ENCODE assay signal across 34 mouse cellular contexts in the genomic region with DNA sequence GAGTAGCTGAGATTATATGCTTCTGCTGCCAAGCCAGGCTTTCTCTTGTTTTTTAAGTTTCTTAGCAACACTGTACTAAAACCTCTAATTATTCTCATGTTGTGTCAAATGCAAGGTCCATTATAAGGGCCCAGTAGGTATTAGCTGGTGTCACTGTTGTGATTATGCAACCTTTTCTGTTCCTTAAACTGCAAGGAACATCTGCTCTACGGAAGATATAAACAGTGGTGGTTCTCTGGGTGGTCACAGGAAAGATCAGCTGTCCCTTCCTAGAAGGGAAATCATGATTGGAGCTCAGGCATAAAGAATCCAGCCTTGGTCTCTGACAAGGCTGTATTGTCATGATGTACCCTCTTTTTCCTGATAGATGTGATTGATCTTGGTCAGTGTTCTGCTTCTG. TPM values are rescaled to one million over a fixed set of nuclear protein-coding genes. Genes with fewer than 3 reads are reported as not detected.
"Had no signal": no experiment of that assay in that cellular context is flagged by ENCODE, and none has a peak within 500 bp of the region (broad histone marks: within the 10 kb centered on the region; RNA-seq: fewer than 3 reads in every experiment).

No protein-coding gene starts in this region.

- H3K4me1 ChIP-seq: embryonic facial prominence, embryonic 10.5 days; embryonic facial prominence, embryonic 12.5 days; embryonic facial prominence, embryonic 13.5 days; embryonic facial prominence, embryonic 15.5 days; forebrain, embryonic 10.5 days; forebrain, embryonic 12.5 days; forebrain, embryonic 13.5 days; forebrain, embryonic 15.5 days had no signal

- DNase-seq: cerebellum, adult 2 months; cerebellum, adult 8-10 months; cerebellum, adult 9-10 months; cerebellum, adult 9-11 months; cerebellum, postnatal 10 days; cerebellum, postnatal 14 days; cerebellum, postnatal 25 days; cerebellum, postnatal 36 days; embryo, embryonic 11 days; forebrain, postnatal 0 days; gastrocnemius, adult 2 months; gastrocnemius, postnatal 10 days; gastrocnemius, postnatal 14 days; gastrocnemius, postnatal 25 days; gastrocnemius, postnatal 36 days; heart, adult 11 months; heart, adult 18-20 months; heart, adult 2 months had no signal

- H3K4me3 ChIP-seq: embryonic facial prominence, embryonic 10.5 days; embryonic facial prominence, embryonic 12.5 days; embryonic facial prominence, embryonic 13.5 days; embryonic facial prominence, embryonic 15.5 days; erythroblast, embryonic 14.5 days; forebrain, embryonic 10.5 days; forebrain, embryonic 12.5 days; forebrain, embryonic 13.5 days; forebrain, embryonic 15.5 days; gastrocnemius, adult 2 months; heart, adult 2 months had no signal

- H3K4me2 ChIP-seq: embryonic facial prominence, embryonic 12.5 days; embryonic facial prominence, embryonic 13.5 days; embryonic facial prominence, embryonic 15.5 days; forebrain, embryonic 12.5 days; forebrain, embryonic 13.5 days; forebrain, embryonic 15.5 days had no signal

- ATAC-seq: forebrain, embryonic 13.5 days; forebrain, embryonic 15.5 days; forebrain, embryonic 16.5 days; forebrain, postnatal 0 days had no signal

- H3K9ac ChIP-seq: embryonic facial prominence, embryonic 12.5 days; embryonic facial prominence, embryonic 13.5 days; embryonic facial prominence, embryonic 15.5 days; forebrain, embryonic 12.5 days; forebrain, embryonic 13.5 days; forebrain, embryonic 15.5 days; forebrain, postnatal 0 days had no signal

- H3K27me3 ChIP-seq: embryonic facial prominence, embryonic 12.5 days; embryonic facial prominence, embryonic 13.5 days; embryonic facial prominence, embryonic 15.5 days; forebrain, embryonic 12.5 days; forebrain, embryonic 13.5 days; forebrain, embryonic 15.5 days had no signal

- H3K9me3 ChIP-seq: embryonic facial prominence, embryonic 10.5 days; embryonic facial prominence, embryonic 12.5 days; embryonic facial prominence, embryonic 13.5 days; embryonic facial prominence, embryonic 15.5 days; forebrain, embryonic 10.5 days; forebrain, embryonic 12.5 days; forebrain, embryonic 13.5 days; forebrain, embryonic 15.5 days had no signal

- H3K36me3 ChIP-seq: embryonic facial prominence, embryonic 10.5 days; embryonic facial prominence, embryonic 12.5 days; embryonic facial prominence, embryonic 13.5 days; embryonic facial prominence, embryonic 15.5 days; forebrain, embryonic 10.5 days; forebrain, embryonic 12.5 days; forebrain, embryonic 15.5 days had no signal

- H3K27ac ChIP-seq: embryonic facial prominence, embryonic 10.5 days; embryonic facial prominence, embryonic 12.5 days; embryonic facial prominence, embryonic 13.5 days; embryonic facial prominence, embryonic 15.5 days; forebrain, embryonic 10.5 days; forebrain, embryonic 12.5 days; forebrain, embryonic 13.5 days; forebrain, embryonic 15.5 days; gastrocnemius, adult 2 months; heart, adult 2 months had no signal

RNA-seq across cellular contexts. Expression of a gene that starts 57.6 kb away (rescaled TPM):
- total RNA-seq: gastrocnemius, adult 18-20 months; gastrocnemius, adult 2 months; gastrocnemius, adult 8-10 months; gastrocnemius, postnatal 10 days; gastrocnemius, postnatal 14 days; gastrocnemius, postnatal 25 days; gastrocnemius, postnatal 36 days; gastrocnemius, postnatal 4 days; heart, adult 18-20 months; heart, adult 2 months; heart, adult 8-10 months had no signal
- polyA plus RNA-seq: embryonic facial prominence, embryonic 10.5 days; embryonic facial prominence, embryonic 11.5 days; embryonic facial prominence, embryonic 12.5 days; embryonic facial prominence, embryonic 13.5 days; embryonic facial prominence, embryonic 14.5 days; embryonic facial prominence, embryonic 15.5 days; erythroblast, embryonic 14.5 days; forebrain, embryonic 10.5 days; forebrain, embryonic 15.5 days; forebrain, embryonic 16.5 days; forebrain, postnatal 0 days; heart, adult 2 months had no signal
